Mouse (Mus musculus): ENCODE results near the gene Ybx2. TPM values are rescaled to one million over a fixed set of nuclear protein-coding genes. Genes with fewer than 3 reads are reported as not detected.
"Not testable (repeated sequence)": the region's sequence is repeated elsewhere in the genome, so short reads cannot be mapped to it uniquely, and the experiment has no call there.

The Ybx2 gene
- total RNA-seq, 2 experiments from 2014 or later = 2.1 TPM; not detected in 1

DNA sequence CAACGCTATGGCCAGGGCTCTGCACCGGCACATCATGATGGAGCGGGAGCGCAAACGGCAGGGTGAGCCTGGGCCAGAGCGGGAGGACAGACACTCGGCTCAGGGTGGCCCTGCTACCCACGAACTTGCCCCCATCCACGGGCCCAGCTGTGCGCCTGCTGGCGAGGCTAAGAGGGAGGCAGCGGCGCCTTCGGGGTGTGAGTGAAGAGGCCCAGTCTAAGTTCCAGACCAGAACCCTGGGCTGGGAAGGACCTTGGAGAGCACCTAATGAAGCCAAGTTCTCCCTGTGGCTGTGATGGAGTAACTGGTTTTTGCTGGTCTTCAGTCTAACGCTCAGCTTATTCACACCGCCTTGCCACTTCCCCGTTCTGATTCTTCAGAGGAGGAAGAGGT is 21.2 kb upstream of the Ybx2 start:
- ATAC-seq (replicated peaks; ENCODE audit: poor library complexity, severe bottlenecking) = peak; percentile 38

DNA sequence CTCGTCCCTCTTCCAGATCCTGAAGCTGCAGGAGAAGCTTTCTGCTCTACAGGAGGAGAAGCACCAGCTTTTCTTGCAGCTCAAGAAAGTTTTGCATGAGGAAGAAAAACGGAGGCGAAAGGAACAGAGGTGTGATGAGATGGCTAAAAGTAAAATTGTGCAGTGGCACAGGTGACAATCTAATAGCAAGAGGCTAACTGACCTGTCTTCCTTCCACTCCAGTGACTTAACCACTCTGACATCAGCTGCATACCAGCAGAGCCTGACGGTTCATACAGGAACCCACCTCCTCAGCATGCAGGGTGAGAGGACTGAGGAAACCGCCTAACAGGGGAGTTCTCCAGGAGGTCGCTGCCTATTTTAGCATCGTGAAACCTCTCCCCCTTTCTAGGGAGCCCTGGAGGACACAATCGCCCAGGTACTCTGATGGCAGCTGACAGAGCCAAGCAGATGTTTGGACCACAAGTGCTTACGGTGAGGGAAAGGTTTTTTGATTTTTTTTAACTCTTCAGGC is 20.6 kb upstream of the Ybx2 start:
- no peak for ATAC-seq (replicated peaks; ENCODE audit: poor library complexity, severe bottlenecking)

DNA sequence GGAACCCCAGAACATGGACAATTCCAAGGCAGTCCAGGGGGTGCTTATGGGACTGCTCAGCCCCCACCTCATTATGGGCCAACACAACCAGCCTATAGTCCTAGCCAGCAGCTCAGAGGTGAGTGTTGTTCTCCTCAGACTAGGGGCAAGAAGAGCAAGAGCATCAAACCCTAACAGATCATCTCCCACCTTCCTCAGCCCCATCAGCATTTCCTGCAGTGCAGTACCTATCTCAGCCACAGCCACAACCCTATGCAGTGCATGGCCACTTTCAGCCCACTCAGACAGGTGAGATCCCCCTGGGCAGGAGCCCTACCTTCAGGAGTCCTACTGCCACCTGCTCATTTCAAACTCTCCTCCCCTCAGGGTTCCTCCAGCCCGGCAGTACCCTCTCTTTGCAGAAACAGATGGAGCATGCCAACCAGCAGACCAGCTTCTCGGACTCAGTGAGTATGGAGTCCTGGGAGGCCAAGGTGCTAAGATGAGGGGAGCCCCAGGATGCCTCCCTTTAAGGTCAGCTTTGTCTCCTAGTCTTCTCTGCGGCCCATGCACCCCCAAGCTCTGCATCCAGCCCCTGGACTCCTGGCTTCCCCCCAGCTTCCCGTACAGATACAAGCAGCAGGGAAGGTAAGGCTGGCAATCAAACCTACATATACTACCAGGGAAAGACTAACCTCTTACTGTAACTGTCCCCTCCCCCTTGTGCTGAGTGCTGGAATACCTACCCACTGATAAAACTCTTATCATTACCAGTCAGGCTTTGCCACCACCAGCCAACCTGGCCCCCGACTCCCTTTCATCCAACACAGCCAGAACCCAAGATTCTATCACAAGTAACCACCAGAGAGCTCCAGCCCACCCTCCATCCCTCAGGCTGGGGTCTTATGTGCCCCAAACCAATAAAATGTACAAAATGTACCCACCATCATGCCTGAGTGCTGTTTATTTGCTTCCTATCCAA is 19.6 kb upstream of the Ybx2 start:
- no peak for ATAC-seq (replicated peaks; ENCODE audit: poor library complexity, severe bottlenecking)

DNA sequence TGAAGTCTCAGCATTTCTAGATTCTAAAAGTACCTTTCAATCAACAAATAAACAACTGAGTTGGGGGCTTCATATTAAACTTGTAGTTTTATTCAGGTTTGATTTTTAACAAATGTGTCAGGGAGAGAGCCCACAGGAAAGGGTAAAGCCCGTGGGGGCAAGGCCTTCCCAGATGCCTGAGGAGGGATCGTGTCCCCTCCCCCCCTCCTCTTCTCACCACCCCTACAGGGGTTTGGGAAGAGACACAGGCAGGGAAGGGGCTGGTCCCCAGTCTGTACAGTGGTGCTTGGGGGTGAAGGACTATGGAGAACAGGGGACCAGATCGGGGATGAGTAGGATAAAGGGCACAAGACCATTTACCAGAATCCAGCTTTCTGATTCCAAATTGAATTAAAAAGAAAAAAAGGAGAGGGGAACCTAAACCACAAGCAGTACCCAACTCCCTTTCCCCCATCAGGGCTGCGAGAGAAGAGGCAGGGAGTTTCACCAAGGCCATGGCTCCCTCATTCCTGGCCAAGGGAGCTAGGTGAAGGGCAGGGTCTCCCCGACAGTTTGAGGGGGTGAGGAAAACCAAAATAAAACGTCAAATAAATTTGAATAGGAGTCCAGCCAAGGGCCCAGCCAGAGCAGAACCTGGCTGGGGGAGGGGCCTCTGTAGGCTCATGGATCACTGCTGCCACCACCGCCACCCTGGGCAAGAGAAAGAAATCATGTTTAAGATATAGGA is 18.8 kb upstream of the Ybx2 start:
- ATAC-seq (replicated peaks; ENCODE audit: poor library complexity, severe bottlenecking) = not testable (repeated sequence)

DNA sequence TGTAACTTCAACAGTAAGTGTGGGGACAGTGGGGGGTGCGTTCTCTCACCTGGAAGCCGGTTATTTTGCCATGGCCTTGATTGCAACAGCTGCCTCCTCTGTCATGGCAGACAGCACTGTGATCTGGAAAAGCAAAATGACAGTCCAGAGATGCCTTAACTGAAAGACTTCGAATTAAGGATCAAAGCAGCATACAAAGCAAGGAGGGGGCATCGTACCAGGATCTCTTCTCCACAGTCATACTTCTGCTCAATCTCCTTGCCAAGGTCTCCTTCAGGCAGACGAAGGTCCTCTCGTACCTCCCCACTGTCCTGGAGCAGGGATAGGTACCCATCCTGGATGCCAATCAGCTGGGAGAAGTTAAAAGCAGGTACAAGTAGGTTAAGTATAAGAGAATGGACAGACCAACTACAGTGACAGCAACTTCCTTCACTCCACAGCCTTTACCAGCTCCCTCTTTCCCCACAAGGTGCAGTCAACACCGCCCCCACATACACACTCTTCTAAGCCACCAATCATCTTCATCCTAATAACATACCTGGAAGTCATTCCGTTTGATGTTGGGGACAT is 18.1 kb upstream of the Ybx2 start:
- no peak for ATAC-seq (replicated peaks; ENCODE audit: poor library complexity, severe bottlenecking)

DNA sequence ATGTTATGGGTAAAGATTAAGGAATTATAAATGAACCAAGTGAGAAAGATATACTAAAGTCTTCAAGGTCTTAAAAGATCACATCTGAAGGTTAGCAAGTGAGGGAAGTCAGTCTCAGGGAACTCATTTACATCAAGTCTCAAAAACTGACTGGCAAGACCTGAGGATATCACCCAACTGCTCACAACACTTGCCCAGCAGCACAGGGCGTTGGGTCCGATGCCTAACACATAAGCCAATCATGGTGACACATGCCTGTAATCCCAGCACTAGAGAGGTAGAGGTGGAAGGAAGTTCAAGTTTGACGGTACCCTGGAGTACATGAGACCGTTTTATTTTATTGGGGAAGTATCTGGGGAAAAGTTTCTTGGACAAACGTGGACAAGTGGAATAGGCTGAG is 17.5 kb upstream of the Ybx2 start:
- ATAC-seq (replicated peaks; ENCODE audit: poor library complexity, severe bottlenecking) = no peak

DNA sequence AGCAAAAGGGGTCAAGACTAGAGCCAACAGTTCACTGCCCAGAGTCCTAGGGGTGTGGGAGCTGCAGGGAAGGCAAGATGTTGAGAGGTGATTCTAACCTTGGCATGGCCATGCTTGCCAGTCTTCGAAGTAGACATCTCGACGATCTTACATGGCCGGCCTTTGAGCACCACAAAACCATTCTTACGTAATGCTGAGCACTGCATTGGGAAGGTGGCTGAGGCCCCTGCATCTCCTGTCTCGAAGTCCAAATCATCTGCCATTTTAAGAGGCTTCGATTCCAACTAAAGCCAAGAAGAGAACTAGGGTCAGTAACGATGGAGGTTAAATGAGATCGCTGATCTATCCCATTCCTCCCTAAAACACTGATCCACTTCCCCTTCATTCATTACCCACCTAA is 16.5 kb upstream of the Ybx2 start:
- ATAC-seq (replicated peaks; ENCODE audit: poor library complexity, severe bottlenecking) = no peak

DNA sequence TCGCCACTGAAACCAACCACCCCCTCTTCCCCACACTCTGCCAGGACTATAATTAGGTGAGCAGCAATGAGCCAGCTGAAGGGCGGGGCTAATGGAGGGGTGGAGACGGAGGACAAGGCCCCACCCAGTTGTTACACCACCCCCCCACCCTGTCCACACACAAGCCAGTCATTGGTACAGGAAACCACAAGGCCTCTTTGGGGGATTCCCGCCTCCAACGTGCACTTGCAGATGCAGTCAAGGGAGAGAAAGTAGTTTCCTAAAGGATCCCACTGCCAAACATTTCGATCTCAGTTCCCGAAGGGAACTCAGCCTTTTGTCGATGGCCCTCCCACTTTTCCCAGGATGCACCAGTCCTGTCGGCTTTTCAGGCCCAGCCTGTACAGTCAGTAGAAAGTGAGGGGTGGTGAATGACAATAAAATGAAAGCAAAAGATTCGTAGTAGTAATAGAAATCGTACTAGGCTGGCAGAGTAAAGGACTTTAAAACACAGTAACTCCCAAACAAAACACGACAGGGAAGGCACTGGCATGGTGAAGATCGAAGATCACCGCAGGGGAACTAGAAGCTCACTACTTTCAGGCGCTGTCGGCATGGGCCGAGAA is 15.8 kb upstream of the Ybx2 start:
- peak; percentile 53 for ATAC-seq (replicated peaks; ENCODE audit: poor library complexity, severe bottlenecking)

DNA sequence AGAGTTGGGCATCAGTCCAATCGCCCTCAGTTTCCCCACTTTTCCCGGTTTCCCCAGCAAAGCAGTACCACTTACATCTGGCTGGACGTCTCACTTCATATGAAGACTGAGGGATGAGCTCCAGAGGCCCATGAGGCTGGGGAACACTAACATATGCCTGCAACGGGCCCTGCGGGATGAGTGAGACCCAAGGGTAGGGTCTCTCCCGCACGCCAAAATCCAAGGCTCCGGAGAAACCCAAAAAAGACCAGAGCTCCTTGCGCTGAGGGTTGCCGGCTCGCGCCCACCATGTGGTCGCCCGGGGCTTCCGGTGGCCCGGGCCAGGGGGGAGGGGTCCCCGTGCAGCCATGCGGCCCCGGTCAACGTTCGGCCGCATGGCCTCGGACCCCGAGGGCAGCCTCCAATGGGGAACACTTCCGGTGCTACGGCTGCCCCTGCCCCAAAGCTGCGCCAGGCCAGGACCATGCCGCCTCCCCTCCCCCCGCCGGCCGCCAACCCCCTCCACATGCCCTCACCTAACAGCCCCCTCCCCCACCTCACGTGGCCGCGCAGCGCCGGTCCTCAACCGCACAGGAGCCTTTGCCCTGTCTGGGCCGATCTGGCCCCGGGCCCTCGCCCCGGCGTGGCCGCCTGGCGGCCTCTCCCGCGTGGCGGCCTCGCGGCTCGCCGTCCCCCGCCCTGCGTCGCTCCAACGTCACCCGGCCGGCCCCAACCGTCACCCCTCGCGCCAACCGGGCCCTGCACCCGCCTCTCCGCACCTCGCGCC is 15.1 kb upstream of the Ybx2 start:
- ATAC-seq (replicated peaks; ENCODE audit: poor library complexity, severe bottlenecking) = peak; percentile 2

DNA sequence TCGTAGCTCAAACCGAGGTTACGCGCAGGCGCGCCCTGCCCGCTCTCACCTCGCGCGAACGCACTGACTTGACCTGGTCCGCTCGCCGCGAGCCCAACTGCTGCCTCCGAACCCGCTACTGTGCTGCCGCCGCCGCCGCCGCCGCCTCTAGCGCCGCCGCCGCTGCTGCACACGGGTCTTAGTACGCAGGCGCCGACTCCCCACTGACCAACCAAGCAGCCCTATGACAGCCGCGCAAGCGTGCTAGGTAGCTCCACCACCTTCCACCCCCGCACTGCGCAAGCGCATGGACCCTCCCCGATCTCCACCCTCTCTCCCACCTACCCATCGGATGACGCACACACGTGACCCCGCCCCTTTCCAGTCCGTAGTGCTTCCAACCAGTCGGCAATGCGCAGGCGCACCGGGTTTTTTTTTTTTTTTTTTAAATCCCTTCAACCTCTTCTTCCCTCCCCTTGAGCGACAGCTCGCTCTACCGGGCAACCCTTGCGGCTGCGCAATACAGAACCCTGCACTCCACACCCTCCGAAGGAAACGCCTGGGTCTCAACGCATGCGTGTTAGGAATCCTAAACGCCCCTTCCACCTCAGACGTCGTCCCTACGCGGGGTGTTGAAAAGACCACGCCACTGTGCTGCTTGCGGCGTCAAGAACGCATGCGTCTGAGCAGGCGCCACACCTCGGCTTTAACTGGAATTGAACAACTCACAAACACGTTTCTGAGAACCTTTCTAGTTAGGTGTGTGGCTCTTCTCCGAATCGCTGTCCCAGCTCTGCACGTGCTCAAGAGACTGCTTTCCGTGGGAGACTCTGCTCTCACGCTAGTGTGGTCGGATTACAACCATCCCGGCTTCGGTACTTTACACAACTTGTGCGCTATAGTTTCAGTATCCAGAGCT is 14.2 kb upstream of the Ybx2 start, which contains the start of gene Eif5a:
TSS of gene Eif5a (minus strand) at position 845 of the 898 bp plus-strand sequence.
- ATAC-seq (replicated peaks; ENCODE audit: poor library complexity, severe bottlenecking) = peak; percentile 71

DNA sequence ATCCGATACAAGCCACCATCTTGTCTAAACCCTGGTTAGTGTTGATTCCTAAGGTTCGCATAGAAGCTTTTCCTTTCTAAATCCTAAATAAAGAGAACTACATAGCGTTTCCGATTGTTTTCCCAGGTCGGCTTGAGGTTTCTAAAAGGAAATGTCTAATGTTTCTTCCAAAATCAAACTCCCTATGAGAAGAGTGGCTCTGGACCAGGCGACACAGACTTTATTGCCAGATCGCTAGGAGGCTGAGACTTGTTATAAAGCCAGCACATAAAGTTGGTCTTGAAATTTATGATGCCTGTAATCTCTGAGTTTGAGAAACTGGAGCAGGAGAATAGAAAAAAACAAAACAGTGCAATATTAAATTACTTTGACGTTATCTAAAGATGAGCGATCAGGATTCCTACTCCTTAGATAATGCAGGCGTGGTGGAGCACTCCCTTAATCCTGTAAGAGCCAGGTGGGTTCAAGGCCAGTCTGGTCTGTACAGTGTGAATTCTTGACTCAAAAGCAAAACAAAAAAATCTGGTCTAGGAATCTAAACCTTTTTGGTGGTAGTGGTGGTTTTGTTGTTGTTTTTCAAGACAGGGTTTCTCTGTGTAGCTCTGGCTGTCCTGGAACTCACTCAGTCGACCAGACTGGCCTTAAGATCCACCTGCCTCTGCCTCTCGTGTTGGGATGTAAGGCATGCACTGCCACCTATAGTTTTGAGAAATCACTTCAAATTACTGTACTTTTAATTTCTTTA is 13.4 kb upstream of the Ybx2 start:
- no peak for ATAC-seq (replicated peaks; ENCODE audit: poor library complexity, severe bottlenecking)

DNA sequence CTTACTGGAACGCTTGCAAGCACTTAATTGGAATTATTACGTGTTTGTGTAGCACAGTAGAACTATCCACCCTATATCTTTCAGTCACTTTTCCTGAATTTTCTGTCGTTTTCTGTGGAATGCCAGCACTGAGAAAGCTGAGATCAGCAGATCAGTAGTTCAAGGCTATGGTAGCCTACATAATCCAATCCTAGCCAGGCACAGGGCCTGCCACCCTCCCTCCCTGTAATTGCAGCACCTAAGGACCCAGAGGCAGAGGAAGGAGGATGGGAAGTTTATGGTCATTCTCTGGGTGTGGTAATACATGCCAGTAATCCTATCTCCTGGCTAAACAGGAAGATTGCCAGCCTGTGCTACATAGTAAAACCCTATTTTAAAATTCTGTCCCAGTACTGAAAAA is 12.8 kb upstream of the Ybx2 start:
- ATAC-seq (replicated peaks; ENCODE audit: poor library complexity, severe bottlenecking) = no peak

DNA sequence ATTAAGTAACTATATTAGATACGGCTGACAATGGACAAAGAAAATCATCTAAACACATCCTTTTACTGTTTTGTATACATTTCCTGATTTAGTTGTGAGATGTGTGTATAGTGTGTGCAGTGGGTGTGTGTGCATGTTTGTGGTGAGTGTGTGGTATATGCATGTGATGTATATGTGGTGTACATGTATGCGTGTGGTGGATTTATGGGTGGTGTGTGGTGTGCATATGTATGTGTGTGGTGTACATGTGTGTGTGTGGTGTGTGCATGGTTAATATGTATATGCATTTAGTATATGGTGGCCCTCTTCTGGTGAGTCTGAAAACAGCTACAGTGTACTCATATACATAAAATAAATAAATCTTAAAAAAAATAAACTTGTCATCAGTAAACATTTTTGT is 8.1 kb upstream of the Ybx2 start:
- no peak for ATAC-seq (replicated peaks; ENCODE audit: poor library complexity, severe bottlenecking)

DNA sequence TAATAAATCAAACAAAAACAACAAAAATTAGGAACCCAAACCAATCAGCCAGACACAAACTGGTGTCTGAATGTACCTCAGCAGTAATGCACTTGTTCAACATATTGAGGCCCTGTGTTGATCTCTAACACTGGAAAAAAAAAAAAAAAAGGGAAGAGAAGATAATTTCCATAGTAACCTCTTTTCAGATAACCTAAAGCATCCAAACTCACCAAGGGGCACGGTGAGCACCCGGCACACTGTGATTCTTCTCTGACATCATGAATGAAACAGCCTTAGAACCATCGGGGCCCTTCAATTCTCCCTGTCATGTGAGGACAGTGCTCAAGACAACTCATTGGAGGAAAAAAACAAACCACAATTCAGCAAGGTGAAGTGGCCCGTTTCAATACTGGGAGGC is 5.9 kb upstream of the Ybx2 start:
- ATAC-seq (replicated peaks; ENCODE audit: poor library complexity, severe bottlenecking) = no peak

DNA sequence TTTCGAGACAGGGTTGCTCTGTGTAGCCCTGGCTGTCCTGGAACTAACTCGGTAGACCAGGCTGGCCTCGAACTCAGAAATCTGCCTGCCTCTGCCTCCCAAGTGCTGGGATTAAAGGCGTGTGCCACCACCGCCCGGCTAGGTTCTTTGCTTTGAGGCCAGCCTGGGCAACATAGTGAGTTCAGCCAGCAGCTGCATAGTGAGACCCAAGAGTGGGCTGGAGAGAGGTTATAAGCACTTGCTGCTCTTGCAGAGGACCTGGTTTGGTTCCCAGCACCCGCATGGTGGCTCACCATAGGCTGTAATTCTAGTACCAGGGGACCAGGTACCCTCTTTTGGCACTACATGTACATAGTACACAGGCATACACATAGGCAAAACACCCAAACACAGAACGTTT is 5.4 kb upstream of the Ybx2 start:
- ATAC-seq (replicated peaks; ENCODE audit: poor library complexity, severe bottlenecking) = not testable (repeated sequence)

DNA sequence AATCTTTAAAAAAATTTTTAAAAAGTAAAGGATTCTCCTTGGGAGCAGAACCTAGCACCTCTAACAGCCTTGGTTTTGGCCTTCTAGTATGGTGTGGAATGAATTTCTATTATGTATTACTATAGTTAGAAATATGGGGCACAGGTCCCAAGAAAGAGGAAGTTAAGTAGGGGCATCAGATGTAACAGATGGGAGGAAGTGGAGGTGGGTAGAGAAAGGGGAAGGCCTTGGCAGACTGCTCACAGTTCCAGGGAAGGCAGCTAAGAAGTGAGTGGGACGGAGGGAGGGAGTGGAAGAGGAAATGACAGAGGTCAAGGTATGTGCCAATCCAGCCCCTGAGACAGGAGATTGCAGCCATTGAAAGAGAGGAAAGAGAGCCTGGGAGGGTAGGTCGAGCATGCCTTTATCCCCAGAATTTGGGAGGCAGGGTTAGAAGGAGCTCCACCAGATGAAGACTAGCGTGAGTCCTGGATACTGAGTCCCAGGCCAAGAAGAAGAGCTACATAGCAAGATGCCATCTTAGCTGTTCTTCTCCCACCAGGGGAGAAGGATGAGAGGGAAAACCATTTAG is 4.5 kb upstream of the Ybx2 start:
- peak; percentile 93 for ATAC-seq (replicated peaks; ENCODE audit: poor library complexity, severe bottlenecking)

DNA sequence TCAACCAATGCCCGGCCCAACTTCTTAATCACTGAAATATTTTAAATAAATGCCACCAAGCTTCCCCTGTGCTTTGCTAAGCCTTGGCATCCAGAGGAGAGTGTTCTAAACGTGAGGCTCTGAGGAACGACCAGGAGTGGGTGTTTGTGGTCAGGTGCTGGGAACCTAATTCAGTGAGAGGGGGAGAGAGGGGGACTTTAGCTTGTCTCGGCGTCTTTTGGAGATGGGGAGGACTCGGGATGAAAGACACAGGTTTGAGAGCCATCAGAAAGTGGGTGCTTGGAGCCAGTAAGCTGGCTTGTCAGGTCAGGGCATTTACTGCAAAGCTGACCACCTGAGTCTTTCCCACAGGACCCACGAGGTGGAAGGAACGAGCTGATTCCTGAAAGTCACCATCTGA is 3.8 kb upstream of the Ybx2 start:
- no peak for ATAC-seq (replicated peaks; ENCODE audit: poor library complexity, severe bottlenecking)

DNA sequence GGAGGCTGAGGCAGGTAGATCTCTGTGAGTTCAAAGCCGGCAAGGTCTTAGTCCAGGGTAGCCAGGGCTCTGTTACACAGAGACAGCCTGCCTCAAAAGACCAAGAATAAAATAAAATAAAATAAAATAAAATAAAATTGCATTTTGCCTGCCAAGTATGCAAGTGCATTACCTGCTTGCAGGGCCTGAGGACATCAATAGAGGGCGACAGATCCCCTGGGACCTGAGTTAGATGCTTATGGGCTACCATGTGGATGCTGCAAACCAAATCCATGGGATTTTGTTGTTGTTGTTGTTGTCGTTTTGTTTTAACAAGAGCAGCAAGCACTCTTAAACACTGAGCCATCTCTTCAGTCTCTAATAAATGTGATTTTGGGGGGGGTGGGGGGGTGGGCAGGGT is 3.3 kb upstream of the Ybx2 start:
- ATAC-seq (replicated peaks; ENCODE audit: poor library complexity, severe bottlenecking) = no peak

All from granulocyte monocyte progenitor cell, adult 5-6 weeks (primary cell).